Mouse (Mus musculus) midbrain, embryonic 13.5 days (tissue): ENCODE data around the gene Wdr60. TPM values are rescaled to one million over a fixed set of nuclear protein-coding genes. Genes with fewer than 3 reads are reported as not detected.
A peak's percentile ranks its signal among the peaks of the same experiment; 100 is the strongest.
"Not testable (repeated sequence)": the region's sequence is repeated elsewhere in the genome, so short reads cannot be mapped to it uniquely, and the experiment has no call there.

Experiments
- ATAC-seq: fragments of 200-750 bp; cut with Nextera tagmentation; 2 replicates; pipeline ENCODE4 v1.8.0; 2017; ENCODE audit warnings: mild to moderate bottlenecking, moderate TSS enrichment, moderate library complexity
- H3K27ac ChIP-seq: fragments of 300-500 bp; sonication (generic); 2 replicates; pipeline ENCODE4 v1.5.1; 2015; ENCODE audit warnings: inconsistent platforms, mild to moderate bottlenecking, moderate library complexity
- H3K27me3 ChIP-seq: fragments of 300-500 bp; sonication (generic); 2 replicates; pipeline ENCODE4 v1.6.1; 2015; ENCODE audit warnings: mild to moderate bottlenecking, inconsistent platforms
- H3K36me3 ChIP-seq: fragments of 300-500 bp; sonication (generic); 2 replicates; pipeline ENCODE4 v1.6.1; 2015; ENCODE audit warnings: mild to moderate bottlenecking, inconsistent platforms
- H3K4me1 ChIP-seq: fragments of 300-500 bp; sonication (generic); replicated peaks from 2 replicates; pipeline ENCODE4 v1.6.1; 2015; ENCODE audit warnings: inconsistent platforms
- H3K4me2 ChIP-seq: fragments of 300-500 bp; sonication (generic); replicated peaks from 2 replicates; pipeline ENCODE4 v1.6.1; 2015; ENCODE audit warnings: moderate library complexity, mild to moderate bottlenecking, inconsistent platforms
- H3K4me3 ChIP-seq: fragments of 300-500 bp; sonication (generic); replicated peaks from 2 replicates; pipeline ENCODE4 v1.5.1; 2015; ENCODE audit warnings: mild to moderate bottlenecking, inconsistent platforms
- H3K9ac ChIP-seq: fragments of 300-500 bp; sonication (generic); replicated peaks from 2 replicates; pipeline ENCODE4 v1.6.1; 2015; ENCODE audit warnings: mild to moderate bottlenecking, inconsistent platforms
- H3K9me3 ChIP-seq: fragments of 300-500 bp; sonication (generic); 2 replicates; pipeline ENCODE4 v1.6.1; 2016; ENCODE audit warnings: mild to moderate bottlenecking, inconsistent platforms
- WGBS: fragments of 180-500 bp; shearing (Covaris S2); methylation state at CpG from one replicate; pipeline ENCODE4 v1.1.7; 2015; 5-methylcytosine and 5-hydroxymethylcytosine counted together
- polyA plus RNA-seq: library from polyadenylated mRNA; unstranded; fragments of >200 nt; fragmentation: Nextera tagmentation; extraction: Ambion mirVana; gene quantifications from 2 replicates; pipeline ENCODE4 v1.2.1, GENCODE M21; 2015

Gene Wdr60
- polyA plus RNA-seq, 1 experiment from 2014 or later: 19.6 TPM

DNA sequence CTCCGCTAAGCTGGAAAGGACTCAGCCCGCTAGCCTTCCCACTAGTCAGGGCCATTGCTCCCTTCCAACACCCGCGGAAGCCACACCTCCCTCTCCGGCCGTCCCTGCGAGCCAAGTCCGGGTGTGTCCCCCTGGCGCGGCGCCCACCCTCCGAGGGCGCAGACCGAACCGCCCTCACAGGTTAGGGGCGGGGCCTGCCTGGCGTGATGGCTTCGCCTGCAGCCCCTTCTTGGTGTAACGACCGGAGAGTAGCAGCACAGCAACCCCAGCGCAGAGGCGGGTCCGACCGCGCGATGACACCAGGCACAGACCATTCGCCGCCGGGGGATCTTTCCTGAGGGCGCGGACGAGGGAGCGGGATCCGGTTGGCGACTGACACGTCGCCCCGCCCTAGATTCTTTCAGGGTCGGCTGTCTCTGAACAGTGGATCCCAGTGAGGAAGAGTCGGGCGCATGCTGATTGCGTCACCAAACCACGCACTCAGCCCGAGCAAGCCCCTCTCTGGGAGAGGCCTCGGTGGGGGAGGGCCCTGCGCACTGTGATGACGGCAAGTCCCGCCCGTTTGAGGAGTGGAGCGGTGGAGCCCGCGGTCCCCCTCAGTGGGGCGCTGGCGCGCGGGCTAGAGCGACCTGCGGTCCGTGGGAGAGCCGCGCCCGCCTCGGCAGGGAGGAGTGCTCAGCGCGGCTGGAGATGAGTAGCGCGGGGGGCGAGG lies 18.0 kb upstream of the Wdr60 start, which contains the start of gene Esyt2:
Esyt2 (plus strand) TSS at position 544 of the 712 bp plus-strand sequence.
- Histone ChIP-seq H3K36me3 (no peaks in the 10 kb centered on the region), H3K4me2 (peak within 1 kb of the TSS; percentile 99), H3K4me3 (peak within 1 kb of the TSS; percentile 82), H3K9ac (peak within 1 kb of the TSS; percentile 89), H3K9me3 (no peaks in the 10 kb centered on the region), H3K27me3 (no peaks in the 10 kb centered on the region), H3K27ac (peak within 1 kb of the TSS; percentile 97), H3K4me1 (peaks cover 21% of the 10 kb centered on the region)
- ATAC-seq: peak; percentile 97
- under 1% methylated on average over 67 of the region's 68 CpGs for WGBS

DNA sequence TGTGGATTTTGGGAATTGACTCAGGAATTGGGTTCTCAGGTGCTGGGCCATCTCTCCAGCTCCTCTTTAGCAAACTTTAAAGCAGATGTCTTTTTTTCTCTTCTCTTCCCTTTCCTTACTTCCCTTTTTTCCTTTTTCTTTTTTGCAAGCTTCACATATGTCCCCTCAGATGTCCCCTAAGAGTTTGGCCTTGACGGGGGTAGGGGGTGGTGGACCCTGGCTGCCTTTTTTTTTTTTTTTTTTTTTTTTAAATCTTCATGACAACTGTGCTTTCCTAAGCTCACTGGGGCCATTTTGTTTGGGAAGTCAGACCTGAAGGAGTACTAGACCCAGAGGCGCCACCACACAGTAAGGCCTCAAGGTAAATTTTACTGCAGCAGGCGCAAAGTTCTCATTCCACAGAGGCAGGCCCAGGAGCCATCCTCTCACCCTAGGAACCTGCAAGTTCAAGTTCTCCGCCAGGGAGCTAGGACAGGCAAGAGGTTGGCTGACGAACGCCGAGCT lies 17.4 kb upstream of the Wdr60 start:
- Histone ChIP-seq H3K4me3 (peak overlapping the region; percentile 82), H3K27ac (peak overlapping the region; percentile 97), H3K9me3 (no peaks in the 10 kb centered on the region), H3K4me1 (peaks cover 21% of the 10 kb centered on the region), H3K4me2 (peak overlapping the region; percentile 99), H3K9ac (peak overlapping the region; percentile 83), H3K27me3 (no peaks in the 10 kb centered on the region), H3K36me3 (no peaks in the 10 kb centered on the region)
- ATAC-seq: no peak
- WGBS: 3% methylated on average over 7 of the region's 7 CpGs

DNA sequence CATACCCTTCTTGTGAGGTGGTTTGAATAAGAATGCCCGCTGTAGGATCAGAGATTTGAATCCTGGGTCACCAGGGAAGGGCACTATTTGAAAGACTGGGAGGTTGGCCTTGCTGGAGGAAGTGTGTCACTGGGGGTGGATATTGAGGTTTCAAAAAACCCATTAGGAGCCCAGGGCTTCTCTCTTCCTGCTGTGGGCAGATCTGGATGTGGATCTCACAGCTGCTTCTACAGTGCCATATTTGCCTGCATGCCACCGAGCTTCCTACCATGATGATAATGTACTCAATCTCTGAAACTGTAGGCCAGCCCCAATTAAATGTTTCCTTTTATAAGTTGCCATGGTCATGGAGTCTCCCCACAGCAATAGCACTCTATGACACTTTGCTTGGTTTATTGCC lies 16.4 kb upstream of the Wdr60 start:
- Histone ChIP-seq H3K27me3 (no peaks in the 10 kb centered on the region), H3K4me3 (no peak overlapping the region), H3K4me2 (no peak overlapping the region), H3K4me1 (peaks cover 21% of the 10 kb centered on the region), H3K9ac (no peak overlapping the region), H3K9me3 (no peaks in the 10 kb centered on the region), H3K36me3 (no peaks in the 10 kb centered on the region), H3K27ac (no peak overlapping the region)
- whole genome bisulfite sequencing: 98% methylated on average over 2 of the region's 2 CpGs
- no peak for ATAC-seq

DNA sequence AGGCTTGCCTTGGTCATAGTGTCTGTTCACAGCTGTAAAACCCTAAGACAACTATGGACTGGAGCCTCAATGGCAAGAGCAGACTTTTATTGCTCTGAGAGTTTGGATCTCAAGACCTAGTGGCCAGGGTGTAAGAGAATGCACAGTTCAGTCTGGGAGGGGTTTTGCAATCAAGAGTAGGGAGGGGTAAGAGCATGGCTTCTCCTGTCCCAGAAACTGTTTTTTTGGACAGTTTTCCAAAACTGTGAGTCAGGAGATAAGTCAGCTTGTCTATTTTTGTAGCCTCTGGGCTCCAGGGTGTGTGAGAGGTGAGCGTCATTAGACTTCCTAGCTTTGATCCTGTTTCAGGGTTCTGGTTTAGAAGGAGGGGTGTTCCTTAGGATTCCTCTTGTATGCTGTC lies 15.7 kb upstream of the Wdr60 start:
- WGBS: 83% methylated on average over 1 of the region's 1 CpGs
- no peaks in the 10 kb centered on the region for H3K27me3 ChIP-seq
- no peaks in the 10 kb centered on the region for H3K9me3 ChIP-seq
- no peak overlapping the region for H3K4me2 ChIP-seq
- H3K4me3 ChIP-seq: no peak overlapping the region
- no peak overlapping the region for H3K9ac ChIP-seq
- no peak overlapping the region for H3K27ac ChIP-seq
- no peaks in the 10 kb centered on the region for H3K36me3 ChIP-seq
- ATAC-seq: no peak
- peaks cover 21% of the 10 kb centered on the region for H3K4me1 ChIP-seq

DNA sequence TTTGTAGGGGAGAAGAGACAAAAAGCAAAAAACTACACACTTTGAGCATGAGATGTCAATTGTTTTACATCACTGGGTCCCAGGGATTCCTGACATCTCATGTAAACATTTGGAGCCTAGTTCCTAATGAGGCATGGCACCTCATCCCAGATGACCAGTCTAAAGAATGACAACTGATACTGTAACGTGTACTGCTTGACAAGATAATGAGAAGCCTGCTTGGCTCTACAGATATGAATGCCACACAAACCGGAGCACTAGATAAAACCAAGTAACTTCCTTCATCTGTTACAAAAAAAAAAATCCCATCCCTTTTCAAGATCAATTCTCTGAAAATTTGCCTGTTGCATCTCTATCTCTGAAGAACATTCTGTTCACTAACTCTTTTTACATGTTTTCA lies 14.1 kb upstream of the Wdr60 start:
- no peak overlapping the region for H3K27ac ChIP-seq
- ATAC-seq: no peak
- WGBS: 79% methylated on average over 2 of the region's 2 CpGs
- H3K9ac ChIP-seq: no peak overlapping the region
- no peaks in the 10 kb centered on the region for H3K27me3 ChIP-seq
- peaks cover 9% of the 10 kb centered on the region for H3K4me1 ChIP-seq
- H3K4me3 ChIP-seq: no peak overlapping the region
- no peak overlapping the region for H3K4me2 ChIP-seq
- no peaks in the 10 kb centered on the region for H3K36me3 ChIP-seq
- H3K9me3 ChIP-seq: no peaks in the 10 kb centered on the region

DNA sequence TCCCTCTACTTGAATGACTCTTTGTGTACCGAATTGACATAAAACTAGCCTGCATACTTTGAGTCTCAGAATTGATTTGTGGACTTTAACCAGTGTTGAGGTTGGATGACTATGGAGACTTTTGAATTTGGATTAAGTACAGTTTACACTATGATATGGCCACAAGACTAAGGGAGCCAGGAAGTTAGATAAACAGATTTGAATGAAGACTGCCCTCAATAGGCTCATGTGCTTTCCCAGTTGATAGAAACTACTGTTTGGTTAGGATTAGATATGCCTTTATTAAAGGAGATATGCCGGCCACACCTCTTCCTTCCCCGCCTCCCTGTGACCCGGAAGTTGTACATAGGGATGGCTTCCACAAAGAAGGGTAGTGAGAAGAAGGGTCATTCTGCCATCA lies 12.8 kb upstream of the Wdr60 start:
- 87% methylated on average over 4 of the region's 4 CpGs for WGBS
- ATAC-seq: no peak
- H3K9ac ChIP-seq: no peak overlapping the region
- H3K9me3 ChIP-seq: no peaks in the 10 kb centered on the region
- H3K27ac ChIP-seq: no peak overlapping the region
- H3K27me3 ChIP-seq: no peaks in the 10 kb centered on the region
- no peak overlapping the region for H3K4me2 ChIP-seq
- no peak overlapping the region for H3K4me3 ChIP-seq
- no peaks in the 10 kb centered on the region for H3K36me3 ChIP-seq
- peaks cover 6% of the 10 kb centered on the region for H3K4me1 ChIP-seq

DNA sequence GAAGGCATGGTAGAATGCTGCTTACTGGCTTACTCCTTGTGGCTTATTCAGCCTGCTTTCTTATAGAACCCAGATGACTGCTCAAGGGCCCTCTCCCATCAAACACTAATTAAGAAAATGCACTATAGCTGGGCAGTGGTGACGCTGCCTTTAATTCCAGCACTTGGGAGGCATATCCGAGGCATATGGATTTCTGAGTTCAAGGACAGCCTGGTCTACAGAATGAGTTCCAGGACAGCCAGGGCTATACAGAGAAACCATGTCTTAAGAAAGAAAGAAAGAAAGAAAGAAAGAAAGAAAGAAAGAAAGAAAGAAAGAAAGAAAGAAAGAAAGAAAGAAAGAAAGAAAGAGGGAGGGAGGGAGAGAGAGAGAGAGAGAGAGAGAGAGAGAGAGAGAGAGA lies 12.3 kb upstream of the Wdr60 start, which contains the start of gene Gm11027:
Gm11027 (plus strand) TSS at position 301 of the 400 bp plus-strand sequence.
- ATAC-seq, H3K4me3 ChIP-seq, H3K4me1 ChIP-seq, H3K27ac ChIP-seq, H3K36me3 ChIP-seq, H3K9ac ChIP-seq, H3K27me3 ChIP-seq, H3K9me3 ChIP-seq, H3K4me2 ChIP-seq: not testable (repeated sequence)
- WGBS: 85% methylated on average over 2 of the region's 2 CpGs

DNA sequence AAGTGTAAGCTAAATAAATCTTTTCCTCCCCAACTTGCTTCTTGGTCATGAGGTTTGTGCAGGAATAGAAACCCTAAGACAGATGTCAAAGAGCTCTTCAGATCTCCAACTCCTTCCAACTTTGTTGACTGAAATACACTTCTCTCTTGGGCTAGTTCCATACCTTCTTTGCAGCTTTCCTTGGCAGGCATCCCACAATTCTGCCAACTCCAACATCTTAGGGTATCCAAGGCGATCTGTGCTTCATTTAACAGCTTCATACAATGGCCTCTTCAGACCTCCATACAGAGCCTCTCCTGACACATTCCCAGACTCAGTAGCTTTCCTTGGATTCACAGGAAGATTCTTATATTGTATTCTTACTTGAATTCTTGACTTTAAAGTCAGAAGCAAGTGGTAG lies 10.9 kb upstream of the Wdr60 start:
- H3K9ac ChIP-seq: no peak overlapping the region
- no peak for ATAC-seq
- no peaks in the 10 kb centered on the region for H3K36me3 ChIP-seq
- no peaks in the 10 kb centered on the region for H3K9me3 ChIP-seq
- 48% methylated on average over 1 of the region's 1 CpGs for WGBS
- H3K27me3 ChIP-seq: no peaks in the 10 kb centered on the region
- H3K27ac ChIP-seq: no peak overlapping the region
- no peak overlapping the region for H3K4me3 ChIP-seq
- no peaks in the 10 kb centered on the region for H3K4me1 ChIP-seq
- no peak overlapping the region for H3K4me2 ChIP-seq

DNA sequence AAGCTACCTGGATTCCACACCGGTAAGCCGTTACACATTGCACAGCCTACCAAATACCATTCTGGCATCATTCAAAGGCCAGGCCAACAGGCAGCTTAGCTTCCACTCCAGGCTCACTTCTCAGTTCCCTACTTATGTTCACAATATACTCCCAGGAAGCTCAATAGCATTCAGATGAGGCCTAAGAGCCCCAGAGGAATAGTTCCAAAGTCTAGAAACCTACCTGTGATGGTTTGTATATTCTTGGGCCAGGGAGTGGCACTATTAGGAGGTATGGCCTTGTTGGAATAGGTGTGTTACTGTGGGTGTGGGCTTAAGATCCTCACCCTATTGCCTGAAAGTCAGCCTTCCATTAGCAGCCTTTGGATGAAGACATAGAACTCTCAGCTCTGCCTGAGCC lies 8.2 kb upstream of the Wdr60 start:
- no peak for ATAC-seq
- 94% methylated on average over 2 of the region's 2 CpGs for WGBS
- H3K4me1 ChIP-seq: no peaks in the 10 kb centered on the region

DNA sequence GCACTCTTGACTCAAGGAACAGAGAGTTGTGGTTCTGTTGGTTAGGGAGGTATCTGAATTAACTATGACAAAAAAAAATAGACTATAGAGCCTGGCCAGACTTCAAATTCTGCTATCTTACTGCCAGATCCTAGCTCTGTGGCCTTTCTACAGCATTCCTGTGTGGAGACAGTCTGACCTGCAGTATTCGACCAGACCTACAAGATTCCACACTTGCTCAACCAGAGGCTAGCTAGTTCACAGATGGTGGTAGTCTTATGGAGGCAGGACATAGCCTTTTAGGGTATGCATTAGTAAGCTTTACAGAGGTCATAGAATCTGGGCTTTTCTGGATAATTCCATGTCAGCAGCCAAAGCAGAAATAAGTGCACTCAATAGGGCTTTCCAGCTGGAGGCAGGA lies 7.7 kb upstream of the Wdr60 start:
- H3K4me1 ChIP-seq: no peaks in the 10 kb centered on the region
- no peak overlapping the region for H3K4me2 ChIP-seq
- H3K9me3 ChIP-seq: no peaks in the 10 kb centered on the region
- no peaks in the 10 kb centered on the region for H3K36me3 ChIP-seq
- no peak for ATAC-seq
- 80% methylated on average over 1 of the region's 1 CpGs for WGBS
- no peak overlapping the region for H3K4me3 ChIP-seq
- H3K27ac ChIP-seq: no peak overlapping the region
- no peaks in the 10 kb centered on the region for H3K27me3 ChIP-seq
- no peak overlapping the region for H3K9ac ChIP-seq

More for the DNA sequence above, 8.2 kb upstream of the Wdr60 start:
- Histone ChIP-seq H3K27me3 (no peaks in the 10 kb centered on the region), H3K27ac (no peak overlapping the region), H3K4me3 (no peak overlapping the region), H3K4me2 (no peak overlapping the region), H3K9me3 (no peaks in the 10 kb centered on the region), H3K9ac (no peak overlapping the region), H3K36me3 (no peaks in the 10 kb centered on the region)

DNA sequence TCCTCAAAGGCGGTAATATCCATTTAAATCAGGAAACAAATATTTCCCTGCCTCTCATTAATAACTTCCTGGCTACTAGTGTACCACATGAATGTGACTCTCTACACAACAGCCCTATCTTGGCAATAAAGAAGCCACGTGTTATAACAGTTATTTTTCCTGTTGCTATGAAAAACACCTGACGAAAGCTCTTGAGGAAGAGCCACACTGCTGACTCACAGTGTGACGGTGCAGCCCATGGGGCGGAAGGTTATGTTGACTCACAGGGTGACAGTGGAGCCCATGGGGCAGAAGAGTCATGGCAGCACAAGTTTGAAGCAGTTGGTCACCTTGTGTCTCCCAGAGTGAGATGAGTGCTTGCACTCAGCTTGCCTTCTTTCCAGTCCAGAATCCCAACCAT lies 6.6 kb upstream of the Wdr60 start:
- no peak overlapping the region for H3K4me2 ChIP-seq
- H3K9me3 ChIP-seq: no peaks in the 10 kb centered on the region
- 0 out of 2 replicates have a peak, but pooled peaks cover 4% of the 10 kb centered on the region for H3K27me3 ChIP-seq
- no peak overlapping the region for H3K27ac ChIP-seq
- H3K9ac ChIP-seq: no peak overlapping the region
- no peak overlapping the region for H3K4me3 ChIP-seq
- H3K36me3 ChIP-seq: no peaks in the 10 kb centered on the region
- 88% methylated on average over 5 of the region's 5 CpGs for WGBS
- no peaks in the 10 kb centered on the region for H3K4me1 ChIP-seq
- ATAC-seq: no peak

DNA sequence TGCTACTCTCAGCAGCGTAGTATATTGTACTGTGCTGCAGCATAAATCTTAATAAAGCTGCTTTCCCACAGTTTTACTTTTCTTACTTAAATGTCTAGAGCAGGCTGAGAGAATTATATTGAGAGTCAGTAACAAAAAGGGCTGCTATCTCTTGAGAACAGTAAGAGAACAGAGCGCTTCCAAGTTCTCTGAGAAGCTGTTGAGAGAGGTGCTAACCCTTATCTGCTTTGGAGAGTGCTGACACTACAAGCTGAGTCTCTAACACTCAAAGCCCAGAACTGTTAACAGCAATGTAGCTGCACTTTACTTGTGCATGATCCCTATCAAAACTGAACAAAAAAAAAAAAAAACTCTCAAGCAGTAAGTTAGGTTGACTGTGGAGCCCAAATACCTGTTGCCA lies 2.5 kb upstream of the Wdr60 start:
- Histone ChIP-seq H3K4me3 (no peak overlapping the region), H3K36me3 (no peaks in the 10 kb centered on the region), H3K9ac (no peak overlapping the region), H3K9me3 (no peaks in the 10 kb centered on the region), H3K27ac (no peak overlapping the region), H3K27me3 (0 out of 2 replicates have a peak, but pooled peaks cover 4% of the 10 kb centered on the region), H3K4me1 (peaks cover 12% of the 10 kb centered on the region), H3K4me2 (no peak overlapping the region)
- WGBS: 85% methylated on average over 2 of the region's 2 CpGs
- no peak for ATAC-seq

DNA sequence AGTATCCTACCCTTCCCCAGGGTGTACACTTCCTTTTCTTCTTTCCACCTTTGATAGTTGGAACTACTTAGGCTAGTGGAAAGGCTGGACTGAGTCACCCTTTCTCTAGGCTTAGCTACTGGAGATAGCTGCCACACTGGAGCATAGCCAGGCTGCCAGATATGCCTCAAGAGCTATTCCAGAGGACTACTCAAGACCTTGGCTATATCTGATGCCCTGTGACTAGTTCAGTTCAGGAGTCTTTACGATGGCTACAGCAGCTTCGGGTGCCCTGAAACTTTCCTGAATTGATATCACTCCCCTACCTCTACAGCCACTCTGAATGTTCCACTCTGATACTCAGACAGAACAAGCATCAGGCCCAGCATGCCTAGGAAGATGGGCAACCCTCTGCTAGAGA lies 1.9 kb upstream of the Wdr60 start:
- Histone ChIP-seq H3K9ac (no peak overlapping the region), H3K9me3 (no peaks in the 10 kb centered on the region), H3K4me1 (peaks cover 12% of the 10 kb centered on the region), H3K4me3 (no peak overlapping the region), H3K36me3 (no peaks in the 10 kb centered on the region), H3K4me2 (no peak overlapping the region), H3K27me3 (0 out of 2 replicates have a peak, but pooled peaks cover 4% of the 10 kb centered on the region), H3K27ac (no peak overlapping the region)
- WGBS: 87% methylated on average over 2 of the region's 2 CpGs
- no peak for ATAC-seq
